Mouse (Mus musculus): ENCODE data around the gene Ttc23. TPM values are rescaled to one million over a fixed set of nuclear protein-coding genes. Genes with fewer than 3 reads are reported as not detected.

Gene Ttc23
- 1 to 10 TPM; 5.2 to 6.6 TPM for total RNA-seq (2021)
- long read RNA-seq, partial matches to known transcripts, result 0 of 5 reads
- long read RNA-seq, other reads (novel, unspliced or antisense), result 2 of 5 reads

GRCm38 (mm10) chr7:67647277-67647676, at the start of gene Ttc23:
Gene Ttc23 (plus strand): TSS chr7:67647410.
- DNase-seq (ENCODE audit: low spot score in 2 of 2), result no peak

GRCm38 (mm10) chr7:67598050-67598449, 49.2 kb upstream of the Ttc23 start:
- DNase-seq (ENCODE audit: low spot score in 2 of 2), result peak; percentile 44 to 65

GRCm38 (mm10) chr7:67605114-67605513, 42.1 kb upstream of the Ttc23 start:
- DNase-seq (ENCODE audit: low spot score in 2 of 2), result no peak

GRCm38 (mm10) chr7:67606250-67606649, 41.0 kb upstream of the Ttc23 start:
- DNase-seq (ENCODE audit: low spot score in 2 of 2), result no peak

GRCm38 (mm10) chr7:67607669-67608347, 39.4 kb upstream of the Ttc23 start:
- no peak for DNase-seq (ENCODE audit: low spot score in 2 of 2)

GRCm38 (mm10) chr7:67608348-67609024, 38.7 kb upstream of the Ttc23 start:
- DNase-seq (ENCODE audit: low spot score in 2 of 2), result no peak

- no peak for DNase-seq (ENCODE audit: low spot score in 2 of 2)
These were observed 33.3 kb upstream of the Ttc23 start for GRCm38 (mm10) chr7:67613795-67614463.

GRCm38 (mm10) chr7:67614464-67614861, 32.7 kb upstream of the Ttc23 start:
- DNase-seq (ENCODE audit: low spot score in 2 of 2), result no peak

- DNase-seq (ENCODE audit: low spot score in 2 of 2), result no peak
These were observed 30.3 kb upstream of the Ttc23 start for GRCm38 (mm10) chr7:67616890-67617289.

- DNase-seq (ENCODE audit: low spot score in 2 of 2), result no peak
These were observed 29.6 kb upstream of the Ttc23 start for GRCm38 (mm10) chr7:67617646-67618045.

- DNase-seq (ENCODE audit: low spot score in 2 of 2), result no peak
These were observed 28.9 kb upstream of the Ttc23 start for GRCm38 (mm10) chr7:67618316-67618715.

- DNase-seq (ENCODE audit: low spot score in 2 of 2), result no peak
These were observed 27.4 kb upstream of the Ttc23 start for GRCm38 (mm10) chr7:67619836-67620235.

GRCm38 (mm10) chr7:67622151-67622550, 25.1 kb upstream of the Ttc23 start:
- no peak for DNase-seq (ENCODE audit: low spot score in 2 of 2)

GRCm38 (mm10) chr7:67626671-67627070, 20.5 kb upstream of the Ttc23 start:
- DNase-seq (ENCODE audit: low spot score in 2 of 2), result no peak

GRCm38 (mm10) chr7:67629681-67630080, 17.5 kb upstream of the Ttc23 start:
- DNase-seq (ENCODE audit: low spot score in 2 of 2), result no peak

- DNase-seq (ENCODE audit: low spot score in 2 of 2), result peak; percentile 69 to 93
These were observed 16.4 kb upstream of the Ttc23 start for GRCm38 (mm10) chr7:67630817-67631216.

- DNase-seq (ENCODE audit: low spot score in 2 of 2), result no peak
These were observed 14.8 kb upstream of the Ttc23 start for GRCm38 (mm10) chr7:67632380-67632779.

GRCm38 (mm10) chr7:67634210-67634609, 13.0 kb upstream of the Ttc23 start:
- DNase-seq (ENCODE audit: low spot score in 2 of 2), result no peak

- no peak for DNase-seq (ENCODE audit: low spot score in 2 of 2)
These were observed 11.0 kb upstream of the Ttc23 start for GRCm38 (mm10) chr7:67636161-67636560.

- DNase-seq (ENCODE audit: low spot score in 2 of 2), result peak in 1 of 2 experiments; percentile 69
These were observed 8.2 kb upstream of the Ttc23 start for GRCm38 (mm10) chr7:67639006-67639405.

- no peak for DNase-seq (ENCODE audit: low spot score in 2 of 2)
These were observed 4.3 kb upstream of the Ttc23 start for GRCm38 (mm10) chr7:67642955-67643354.

- peak in 1 of 2 experiments; percentile 33 for DNase-seq (ENCODE audit: low spot score in 2 of 2)
These were observed 2.9 kb upstream of the Ttc23 start for GRCm38 (mm10) chr7:67644291-67644690.

Data from layer of hippocampus, adult 18-20 months (tissue).